Mouse (Mus musculus): ENCODE results near the gene Uts2r.
A peak's percentile ranks its signal among the peaks of the same experiment; 100 is the strongest.

Uts2r gene

DNA sequence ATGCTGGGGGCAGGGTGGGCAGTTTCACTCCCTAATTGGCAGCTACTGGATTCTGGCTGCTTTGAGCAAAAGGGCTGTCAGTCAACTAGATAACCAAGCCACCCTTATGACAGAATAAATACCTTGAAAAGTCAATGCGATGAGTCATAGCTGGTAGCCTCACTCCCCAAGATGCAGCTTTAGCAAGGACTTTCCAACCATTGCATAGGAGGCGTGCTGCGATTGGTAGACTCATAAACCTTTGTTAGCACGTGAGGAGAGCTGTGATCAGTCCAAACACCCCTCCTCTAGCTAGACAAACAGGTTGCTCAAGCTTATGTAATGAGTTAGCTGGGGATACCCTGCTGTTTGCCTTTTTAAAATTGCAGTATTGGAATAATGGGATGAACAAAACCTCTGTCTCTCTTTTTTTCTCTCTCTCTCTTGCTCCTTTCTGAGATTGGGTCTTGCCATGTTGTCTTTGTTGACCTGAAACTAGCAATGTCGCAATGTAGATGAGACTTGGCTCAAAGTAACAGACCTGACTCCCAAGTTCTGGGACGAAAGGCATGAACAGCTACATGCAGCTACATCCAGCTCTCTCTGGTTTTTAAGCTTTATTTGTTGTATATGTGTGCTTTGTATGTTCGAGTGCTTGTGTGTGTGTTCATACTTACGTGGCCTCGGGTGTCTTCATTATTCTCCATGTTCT is 16.6 kb upstream of the Uts2r start:
- Histone ChIP-seq H3K4me3 (replicated peaks; ENCODE audit: low read length) (no peak overlapping the region), H3K9me3 (ENCODE audit: low read length) (peaks cover 3% of the 10 kb centered on the region; the same call in 1 of the 2 replicates), H3K36me3 (ENCODE audit: insufficient read depth, low read length) (peaks cover 18% of the 10 kb centered on the region), H3K4me1 (replicated peaks; ENCODE audit: low read depth, low read length) (peaks cover 32% of the 10 kb centered on the region), H3K27me3 (ENCODE audit: insufficient read depth, low read length) (peaks cover 36% of the 10 kb centered on the region)
- TF ChIP-seq NANOG (IDR thresholded peaks at IDR 0.05; ENCODE audit: borderline replicate concordance, low read length) (no peak), POU5F1 (IDR thresholded peaks at IDR 0.05; ENCODE audit: borderline replicate concordance, low read length) (no peak), CTCF (conservative IDR thresholded peaks at IDR 0.05; ENCODE audit: low read length) (no peak)

DNA sequence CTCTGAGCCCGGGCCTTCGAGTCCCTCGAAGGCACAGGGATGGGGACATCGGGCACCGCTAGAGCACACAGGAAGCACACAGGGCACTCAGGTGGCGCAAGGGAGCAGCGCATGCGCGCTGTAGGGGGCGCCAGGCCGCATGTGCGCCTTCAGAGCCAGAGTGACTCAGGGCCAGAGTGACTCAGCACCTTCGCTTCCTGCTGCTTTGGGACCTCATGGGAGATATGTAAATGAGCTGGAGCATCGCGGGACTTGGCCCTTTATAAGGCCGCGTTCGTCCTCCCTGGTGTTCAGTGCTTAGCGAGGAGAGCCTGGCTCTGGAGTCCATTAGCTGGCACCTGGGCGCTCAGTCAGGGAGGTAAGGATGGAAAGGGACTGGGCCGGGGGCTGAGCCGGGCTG is 14.2 kb upstream of the Uts2r start, which contains the start of gene Tex19.1:
Gene Tex19.1, plus strand, starts transcription at position 279 of the 400 bp plus-strand sequence.
- Histone ChIP-seq H3K9me3 (ENCODE audit: low read length) (peaks cover 3% of the 10 kb centered on the region; the same call in 1 of the 2 replicates), H3K27me3 (ENCODE audit: insufficient read depth, low read length) (peaks cover 23% of the 10 kb centered on the region), H3K4me3 (replicated peaks; ENCODE audit: low read length) (peak within 1 kb of the TSS; percentile 78), H3K36me3 (ENCODE audit: insufficient read depth, low read length) (peaks cover 32% of the 10 kb centered on the region), H3K4me1 (replicated peaks; ENCODE audit: low read depth, low read length) (peaks cover 22% of the 10 kb centered on the region)
- peak; percentile 43; the same call in 1 of the 2 replicates for TF ChIP-seq POU5F1 (IDR thresholded peaks at IDR 0.05; ENCODE audit: borderline replicate concordance, low read length)
- 0 out of 2 replicates have a peak, but pooled peaks have one; percentile 5 for TF ChIP-seq CTCF (conservative IDR thresholded peaks at IDR 0.05; ENCODE audit: low read length)
- TF ChIP-seq NANOG (IDR thresholded peaks at IDR 0.05; ENCODE audit: borderline replicate concordance, low read length) = no peak

DNA sequence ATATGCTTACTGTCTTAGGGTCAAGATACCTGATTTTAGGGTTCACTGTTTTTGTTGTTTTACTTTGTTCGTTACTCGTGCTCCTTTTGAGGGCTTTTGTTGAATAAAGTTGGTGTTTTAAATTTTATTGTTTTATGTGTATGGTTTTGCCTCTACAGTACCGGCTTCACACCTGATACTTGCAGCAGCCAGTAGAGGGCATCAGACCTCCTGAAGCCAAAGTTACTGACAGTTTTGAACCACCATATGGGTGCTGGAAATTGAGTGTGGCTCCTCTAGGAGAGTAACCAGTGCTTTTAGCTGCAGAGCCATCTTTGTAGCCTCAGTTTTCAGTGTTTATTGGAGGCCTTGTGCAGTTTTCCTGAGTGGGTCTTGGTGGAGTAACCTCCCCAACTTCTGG is 11.9 kb upstream of the Uts2r start:
- Histone ChIP-seq H3K9me3 (ENCODE audit: low read length) (peaks cover 3% of the 10 kb centered on the region; the same call in 1 of the 2 replicates), H3K4me1 (replicated peaks; ENCODE audit: low read depth, low read length) (peaks cover 22% of the 10 kb centered on the region), H3K27me3 (ENCODE audit: insufficient read depth, low read length) (peaks cover 32% of the 10 kb centered on the region), H3K4me3 (replicated peaks; ENCODE audit: low read length) (peak overlapping the region; percentile 78), H3K36me3 (ENCODE audit: insufficient read depth, low read length) (peaks cover 48% of the 10 kb centered on the region)
- peak; percentile 73 for TF ChIP-seq CTCF (conservative IDR thresholded peaks at IDR 0.05; ENCODE audit: low read length)
- no peak for TF ChIP-seq NANOG (IDR thresholded peaks at IDR 0.05; ENCODE audit: borderline replicate concordance, low read length)
- no peak for TF ChIP-seq POU5F1 (IDR thresholded peaks at IDR 0.05; ENCODE audit: borderline replicate concordance, low read length)

DNA sequence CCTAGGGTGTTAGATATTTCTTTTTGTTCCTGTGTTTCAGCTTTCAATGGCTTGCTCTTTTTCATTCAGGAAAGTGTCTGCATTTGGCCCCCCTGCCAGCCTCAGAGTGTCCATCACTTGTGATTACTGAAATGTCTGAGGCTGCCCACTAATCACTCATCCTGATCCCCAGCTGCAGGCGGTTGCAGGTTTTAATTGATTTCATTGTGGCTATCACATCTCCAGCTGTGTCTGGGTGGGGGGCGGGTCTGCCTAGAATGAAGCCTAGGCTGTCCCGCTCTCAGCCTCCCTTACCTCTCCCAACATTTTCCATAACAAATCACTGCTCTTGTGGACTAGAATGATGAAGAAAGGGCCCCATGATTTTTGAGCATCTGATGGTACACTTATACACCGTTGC is 5.9 kb upstream of the Uts2r start:
- Histone ChIP-seq H3K36me3 (ENCODE audit: insufficient read depth, low read length) (peaks cover 23% of the 10 kb centered on the region), H3K9me3 (ENCODE audit: low read length) (peaks cover 4% of the 10 kb centered on the region; the same call in 1 of the 2 replicates), H3K4me3 (replicated peaks; ENCODE audit: low read length) (no peak overlapping the region), H3K4me1 (replicated peaks; ENCODE audit: low read depth, low read length) (peaks cover 35% of the 10 kb centered on the region), H3K27me3 (ENCODE audit: insufficient read depth, low read length) (peaks cover 54% of the 10 kb centered on the region)
- TF ChIP-seq NANOG (IDR thresholded peaks at IDR 0.05; ENCODE audit: borderline replicate concordance, low read length) = peak; percentile 97
- TF ChIP-seq CTCF (conservative IDR thresholded peaks at IDR 0.05; ENCODE audit: low read length) = no peak

DNA sequence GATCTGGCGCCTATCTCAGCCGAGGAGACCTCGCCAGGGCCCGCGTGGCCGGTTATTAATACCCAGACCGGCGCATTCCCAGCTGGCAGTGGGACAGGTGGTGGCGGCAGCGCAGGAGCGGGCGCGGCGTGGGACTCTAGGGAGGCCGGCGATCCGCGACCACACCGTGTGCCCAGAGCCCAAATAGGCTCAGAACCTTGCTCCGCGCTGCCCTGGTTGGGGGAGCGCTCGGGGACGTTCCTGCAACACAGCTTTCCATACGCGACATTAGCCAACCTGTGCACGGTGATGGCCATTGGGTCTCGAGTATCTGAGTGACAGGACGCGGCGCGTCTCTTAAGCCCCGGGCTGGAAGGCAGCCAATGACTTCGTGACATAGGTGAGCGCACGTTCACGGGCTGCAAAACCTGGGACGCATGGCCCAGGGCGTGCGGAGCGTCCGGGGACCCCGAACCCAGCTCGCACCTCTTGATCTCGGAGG is 3.6 kb upstream of the Uts2r start:
- Histone ChIP-seq H3K27me3 (ENCODE audit: insufficient read depth, low read length) (peaks cover 76% of the 10 kb centered on the region), H3K4me3 (replicated peaks; ENCODE audit: low read length) (peak overlapping the region; percentile 74), H3K4me1 (replicated peaks; ENCODE audit: low read depth, low read length) (peaks cover 41% of the 10 kb centered on the region), H3K36me3 (ENCODE audit: insufficient read depth, low read length) (peaks cover 10% of the 10 kb centered on the region), H3K9me3 (ENCODE audit: low read length) (peaks cover 4% of the 10 kb centered on the region; the same call in 1 of the 2 replicates)
- TF ChIP-seq NANOG (IDR thresholded peaks at IDR 0.05; ENCODE audit: borderline replicate concordance, low read length) (no peak), CTCF (conservative IDR thresholded peaks at IDR 0.05; ENCODE audit: low read length) (no peak), POU5F1 (IDR thresholded peaks at IDR 0.05; ENCODE audit: borderline replicate concordance, low read length) (no peak)

DNA sequence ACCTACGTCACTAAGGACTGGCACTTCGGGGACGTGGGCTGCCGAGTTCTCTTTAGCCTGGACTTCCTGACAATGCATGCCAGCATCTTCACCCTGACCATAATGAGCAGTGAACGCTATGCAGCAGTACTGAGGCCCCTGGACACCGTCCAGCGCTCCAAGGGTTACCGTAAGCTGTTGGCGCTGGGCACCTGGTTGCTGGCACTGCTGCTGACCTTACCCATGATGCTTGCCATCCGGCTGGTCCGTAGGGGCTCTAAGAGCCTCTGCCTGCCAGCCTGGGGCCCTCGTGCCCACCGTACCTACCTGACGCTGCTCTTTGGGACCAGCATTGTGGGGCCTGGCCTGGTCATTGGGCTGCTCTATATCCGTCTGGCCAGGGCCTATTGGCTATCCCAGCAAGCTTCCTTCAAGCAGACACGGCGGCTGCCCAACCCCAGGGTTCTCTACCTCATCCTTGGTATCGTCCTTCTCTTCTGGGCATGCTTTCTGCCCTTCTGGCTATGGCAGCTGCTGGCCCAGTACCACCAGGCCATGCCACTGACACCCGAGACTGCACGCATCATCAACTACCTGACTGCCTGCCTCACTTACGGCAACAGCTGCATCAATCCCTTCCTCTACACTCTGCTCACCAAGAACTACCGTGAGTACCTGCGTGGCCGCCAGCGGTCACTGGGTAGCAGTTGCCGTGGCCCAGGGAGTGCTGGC is 720 bp downstream of the Uts2r start:
- Histone ChIP-seq H3K9me3 (ENCODE audit: low read length) (no peaks in the 10 kb centered on the region; the same call in 1 of the 2 replicates), H3K27me3 (ENCODE audit: insufficient read depth, low read length) (peaks cover 69% of the 10 kb centered on the region), H3K4me3 (replicated peaks; ENCODE audit: low read length) (peak overlapping the region; percentile 54), H3K36me3 (ENCODE audit: insufficient read depth, low read length) (no peaks in the 10 kb centered on the region), H3K4me1 (replicated peaks; ENCODE audit: low read depth, low read length) (peaks cover 27% of the 10 kb centered on the region)
- TF ChIP-seq NANOG (IDR thresholded peaks at IDR 0.05; ENCODE audit: borderline replicate concordance, low read length) (no peak), POU5F1 (IDR thresholded peaks at IDR 0.05; ENCODE audit: borderline replicate concordance, low read length) (no peak), CTCF (conservative IDR thresholded peaks at IDR 0.05; ENCODE audit: low read length) (no peak)

DNA sequence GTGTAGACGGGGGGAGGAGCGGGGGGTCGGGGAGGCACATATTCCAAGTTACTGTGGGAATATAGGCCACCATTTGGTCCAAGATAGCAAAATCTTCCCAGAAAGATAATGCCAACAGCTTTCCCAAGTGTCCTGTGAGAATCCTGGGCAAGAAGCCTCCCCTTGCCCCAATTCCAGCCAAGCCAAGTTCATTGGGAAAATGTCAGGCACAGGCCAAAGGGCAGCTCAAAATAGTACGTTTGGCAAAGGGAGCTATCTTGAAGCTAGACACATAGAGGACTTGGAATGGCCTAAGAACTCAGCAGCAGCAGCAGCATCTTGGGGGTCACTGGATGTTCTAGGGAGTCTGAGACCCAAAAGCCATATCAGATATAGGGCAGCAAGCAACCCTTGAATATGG is 3.7 kb downstream of the Uts2r start:
- no peak for TF ChIP-seq POU5F1 (IDR thresholded peaks at IDR 0.05; ENCODE audit: borderline replicate concordance, low read length)
- no peak for TF ChIP-seq NANOG (IDR thresholded peaks at IDR 0.05; ENCODE audit: borderline replicate concordance, low read length)
- TF ChIP-seq CTCF (conservative IDR thresholded peaks at IDR 0.05; ENCODE audit: low read length) = no peak
- Histone ChIP-seq H3K9me3 (ENCODE audit: low read length) (no peaks in the 10 kb centered on the region), H3K27me3 (ENCODE audit: insufficient read depth, low read length) (peaks cover 53% of the 10 kb centered on the region), H3K4me1 (replicated peaks; ENCODE audit: low read depth, low read length) (peaks cover 15% of the 10 kb centered on the region), H3K36me3 (ENCODE audit: insufficient read depth, low read length) (no peaks in the 10 kb centered on the region), H3K4me3 (replicated peaks; ENCODE audit: low read length) (no peak overlapping the region)

DNA sequence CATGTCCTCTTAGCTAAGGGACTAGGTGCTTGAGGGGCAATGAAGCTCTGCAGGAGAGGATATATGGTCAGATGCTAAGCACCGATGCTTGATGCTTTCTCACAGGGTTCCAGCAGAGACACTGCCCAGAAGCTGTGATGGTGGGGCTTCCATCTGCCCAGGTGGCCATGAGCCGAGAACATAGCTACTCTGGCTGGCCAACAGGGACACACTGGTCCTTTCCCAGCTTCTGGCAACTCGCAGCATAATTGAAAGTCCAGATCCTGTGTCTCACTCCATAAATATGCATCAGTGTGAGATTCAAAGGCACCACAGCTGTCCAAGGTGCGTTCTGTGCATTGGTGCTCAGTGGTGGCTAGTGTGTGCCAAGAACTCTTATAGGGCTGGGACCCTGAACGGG is 13.1 kb downstream of the Uts2r start:
- TF ChIP-seq NANOG (IDR thresholded peaks at IDR 0.05; ENCODE audit: borderline replicate concordance, low read length) = no peak
- TF ChIP-seq CTCF (conservative IDR thresholded peaks at IDR 0.05; ENCODE audit: low read length) = no peak
- TF ChIP-seq POU5F1 (IDR thresholded peaks at IDR 0.05; ENCODE audit: borderline replicate concordance, low read length) = no peak
- no peaks in the 10 kb centered on the region; the same call in 1 of the 2 replicates for H3K27me3 ChIP-seq (ENCODE audit: insufficient read depth, low read length)
- H3K36me3 ChIP-seq (ENCODE audit: insufficient read depth, low read length) = no peaks in the 10 kb centered on the region
- no peak overlapping the region for H3K4me3 ChIP-seq (replicated peaks; ENCODE audit: low read length)
- H3K9me3 ChIP-seq (ENCODE audit: low read length) = no peaks in the 10 kb centered on the region
- H3K4me1 ChIP-seq (replicated peaks; ENCODE audit: low read depth, low read length) = peaks cover 11% of the 10 kb centered on the region

Measured in E14TG2a.4 (cell line).